Mouse (Mus musculus) lung, adult 2 months (tissue): Measurements from ENCODE around the gene Mark3.

ENCODE experiments used
- CTCF ChIP-seq: fragments of 200-500 bp; IDR thresholded peaks from 2 replicates; pipeline ENCODE4 v1.5.1; 2011; ENCODE audit warnings: mild to moderate bottlenecking, low read length, control low read depth; ENCODE audit not compliant: insufficient read depth
- POLR2A ChIP-seq: fragments of 200-500 bp; IDR thresholded peaks from 2 replicates; pipeline ENCODE4 v1.6.1; 2011; ENCODE audit warnings: low read depth, mild to moderate bottlenecking, control low read depth, low read length, borderline replicate concordance; ENCODE audit errors: extremely low read depth

DNA sequence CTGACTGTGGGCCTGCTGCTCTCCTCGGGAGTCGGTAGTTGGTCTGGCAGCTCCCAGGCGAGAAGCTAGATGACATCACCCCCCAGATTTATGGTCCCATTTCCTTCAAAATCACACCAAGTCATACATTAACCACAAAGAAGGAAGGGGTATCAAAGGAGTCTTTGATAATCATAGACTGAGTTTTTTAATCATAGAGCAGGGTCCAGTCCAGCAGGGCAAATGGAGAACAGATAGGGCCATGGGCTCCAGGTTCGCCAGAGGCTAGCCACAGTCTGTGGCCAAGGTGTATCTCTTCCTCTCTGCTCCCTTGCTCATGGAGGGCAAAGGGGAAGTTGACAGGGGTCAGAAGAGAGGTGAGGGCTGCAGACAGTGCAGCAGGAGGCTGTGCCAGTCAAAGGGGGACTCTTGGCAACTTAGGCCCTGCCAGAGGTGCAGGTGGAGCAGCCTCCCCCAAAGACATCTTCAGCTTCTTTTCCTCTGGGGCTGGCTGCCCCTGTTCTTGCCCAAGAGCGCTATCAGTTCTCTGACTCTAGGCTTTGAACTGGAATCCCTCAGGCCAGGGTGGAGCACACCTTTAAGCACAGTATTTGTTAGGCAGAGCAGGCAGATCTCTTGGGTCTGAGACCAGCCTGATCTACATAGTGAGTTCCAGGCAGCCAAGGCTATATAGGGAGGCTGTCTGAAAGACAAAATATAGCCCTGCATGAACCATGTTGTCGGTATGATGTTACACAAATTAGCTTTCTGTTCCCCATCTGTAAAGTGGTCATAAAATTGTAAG is 101.7 kb downstream of the Mark3 start:
- TF ChIP-seq CTCF (no peak), POLR2A (no peak)
